Mouse (Mus musculus) stomach, postnatal 0 days (tissue): ENCODE data around the gene Ap1m2.

Source experiments
- CTCF ChIP-seq: IDR thresholded peaks from 2 replicates; pipeline ENCODE4 v1.5.1; 2016; ENCODE audit warnings: antibody characterized with exemption, low read depth, mild to moderate bottlenecking, moderate library complexity
- EP300 ChIP-seq: optimal IDR thresholded peaks from 2 replicates; pipeline ENCODE3; 2016; ENCODE audit warnings: antibody characterized with exemption

DNA sequence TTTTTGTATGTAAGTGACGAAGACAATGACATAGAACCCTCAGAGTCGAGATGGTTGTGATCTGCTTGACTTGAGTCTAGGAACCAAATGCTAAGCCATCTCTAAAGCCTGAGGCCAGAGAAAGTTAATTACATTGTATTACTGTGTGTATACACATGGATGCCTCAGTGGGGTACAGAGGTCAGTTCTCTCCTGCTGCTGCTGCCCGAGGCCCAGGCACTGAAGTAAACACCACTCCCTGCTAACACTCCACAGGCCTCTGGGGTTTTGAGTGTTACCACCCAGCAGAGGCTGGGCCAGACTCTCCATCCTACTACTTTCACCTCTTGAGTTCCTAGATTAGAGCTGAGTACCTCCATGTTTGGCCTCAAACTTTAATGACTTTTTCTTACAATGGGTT is 28.1 kb downstream of the Ap1m2 start:
- TF ChIP-seq EP300 (no peak), CTCF (no peak)
